Mouse (Mus musculus): ENCODE data around the gene Ptov1. TPM values are rescaled to one million over a fixed set of nuclear protein-coding genes. Genes with fewer than 3 reads are reported as not detected.
A peak's percentile ranks its signal among the peaks of the same experiment; 100 is the strongest.

Ptov1 gene
- total and polyA plus RNA-seq, 3 experiments: 46.4 to 168 TPM; not detected in 1

- Histone ChIP-seq H3K79me2 (ENCODE audit: control insufficient read depth, insufficient read depth, low read length, poor library complexity) (peaks cover 6% of the 10 kb centered on the region), H3K4me1 (ENCODE audit: control insufficient read depth in 1 of 2, insufficient read depth in 2 of 2, low read length in 2 of 2) (peaks cover 5 to 20% of the 10 kb centered on the region in 2 experiments), H3K27me3 (ENCODE audit: control insufficient read depth in 1 of 2, insufficient read depth in 2 of 2, low read length in 2 of 2) (no peaks in the 10 kb centered on the region), H3K9me3 (replicated peaks; ENCODE audit: insufficient read depth, low read length) (no peaks in the 10 kb centered on the region), H3K36me3 (ENCODE audit: control insufficient read depth in 1 of 2, insufficient read depth in 2 of 2, low read length in 2 of 2) (peaks cover 0 to 15% of the 10 kb centered on the region in 2 experiments; a peak in 3 of 4 replicates), H3K27ac (ENCODE audit: control insufficient read depth, low read depth, low read length) (no peak overlapping the region), H3K4me3 (ENCODE audit: control insufficient read depth in 1 of 2, insufficient read depth in 1 of 2, low read depth in 2 of 2, low read length in 2 of 2) (no peak overlapping the region), H3K9ac (ENCODE audit: control insufficient read depth, low read depth, low read length, poor library complexity, severe bottlenecking) (no peak overlapping the region)
- TF ChIP-seq POLR2A (IDR thresholded peaks at IDR 0.05; ENCODE audit: control insufficient read depth in 1 of 2, insufficient read depth in 1 of 2, low read depth in 1 of 2, low read length in 2 of 2, poor library complexity in 1 of 2) (no peak), MYB (IDR thresholded peaks at IDR 0.05; ENCODE audit: low read depth, low read length) (no peak), USF2 (IDR thresholded peaks at IDR 0.05; ENCODE audit: borderline replicate concordance in 1 of 2, insufficient read depth in 1 of 2, low read depth in 1 of 2, low read length in 2 of 2) (no peak), MYC (IDR thresholded peaks at IDR 0.05; ENCODE audit: low read depth, low read length) (no peak), MAFK (IDR thresholded peaks at IDR 0.05; ENCODE audit: borderline replicate concordance, low read depth, low read length) (no peak), TCF12 (IDR thresholded peaks at IDR 0.05; ENCODE audit: low read depth, low read length) (no peak), POLR2AphosphoS2 (IDR thresholded peaks at IDR 0.05; ENCODE audit: low read length) (no peak), HCFC1 (IDR thresholded peaks at IDR 0.05; ENCODE audit: low read depth, low read length) (no peak), EP300 (IDR thresholded peaks at IDR 0.05; ENCODE audit: low read depth in 1 of 2, low read length in 2 of 2) (no peak), ZC3H11A (IDR thresholded peaks at IDR 0.05; ENCODE audit: low read depth, low read length) (no peak), RCOR1 (IDR thresholded peaks at IDR 0.05; ENCODE audit: low read depth, low read length) (no peak), TAL1 (IDR thresholded peaks at IDR 0.05; ENCODE audit: low read length) (no peak), E2F4 (IDR thresholded peaks at IDR 0.05; ENCODE audit: borderline replicate concordance, low read depth, low read length) (no peak), POLR2AphosphoS5 (IDR thresholded peaks at IDR 0.05; ENCODE audit: borderline replicate concordance, low read depth, low read length) (no peak)
- no peak for DNase-seq (ENCODE audit: low read depth, low spot score)
Measured at GRCm38 (mm10) chr7:44859896-44860295, 9.7 kb downstream of the Ptov1 start.

- Histone ChIP-seq H3K4me3 (ENCODE audit: control insufficient read depth in 1 of 2, insufficient read depth in 1 of 2, low read depth in 2 of 2, low read length in 2 of 2) (peak overlapping the region; percentile 83 to 84), H3K27me3 (ENCODE audit: control insufficient read depth in 1 of 2, insufficient read depth in 2 of 2, low read length in 2 of 2) (no peaks in the 10 kb centered on the region), H3K36me3 (ENCODE audit: control insufficient read depth in 1 of 2, insufficient read depth in 2 of 2, low read length in 2 of 2) (peaks cover 0 to 15% of the 10 kb centered on the region in 2 experiments; a peak in 3 of 4 replicates), H3K4me1 (ENCODE audit: control insufficient read depth in 1 of 2, insufficient read depth in 2 of 2, low read length in 2 of 2) (peaks cover 5 to 20% of the 10 kb centered on the region in 2 experiments), H3K27ac (ENCODE audit: control insufficient read depth, low read depth, low read length) (peak overlapping the region; percentile 20), H3K9ac (ENCODE audit: control insufficient read depth, low read depth, low read length, poor library complexity, severe bottlenecking) (peak overlapping the region; percentile 80), H3K9me3 (replicated peaks; ENCODE audit: insufficient read depth, low read length) (no peaks in the 10 kb centered on the region), H3K79me2 (ENCODE audit: control insufficient read depth, insufficient read depth, low read length, poor library complexity) (peaks cover 6% of the 10 kb centered on the region)
- peak; percentile 72 for TF ChIP-seq TBP (IDR thresholded peaks at IDR 0.05; ENCODE audit: low read depth, low read length)
- 0 out of 2 replicates have a peak, but pooled peaks have one; percentile 22 for TF ChIP-seq SIN3A (IDR thresholded peaks at IDR 0.05; ENCODE audit: low read length)
- TF ChIP-seq BHLHE40 (IDR thresholded peaks at IDR 0.05; ENCODE audit: borderline replicate concordance, low read depth, low read length): no peak
- no peak for TF ChIP-seq USF1 (IDR thresholded peaks at IDR 0.05; ENCODE audit: low read depth, low read length)
- peak; percentile 57; the same call in 1 of the 2 replicates for TF ChIP-seq NELFE (IDR thresholded peaks at IDR 0.05; ENCODE audit: low read depth, low read length)
- DNase-seq (ENCODE audit: low read depth, low spot score): peak; percentile 84
Measured at GRCm38 (mm10) chr7:44857905-44858304, 11.7 kb downstream of the Ptov1 start.
